Comparison of ENCODE assay signal across 26 mouse cellular contexts in genomic region chr8:124835848-124836247, GRCm38 (mm10). TPM values are rescaled to one million over a fixed set of nuclear protein-coding genes. Genes with fewer than 3 reads are reported as not detected.
"Had no signal": no experiment of that assay in that cellular context is flagged by ENCODE, and none has a peak within 500 bp of the region (broad histone marks: within the 10 kb centered on the region; RNA-seq: fewer than 3 reads in every experiment).

No protein-coding gene starts in this region.

- H3K9me3 ChIP-seq: heart, embryonic 12.5 days; hindbrain, embryonic 13.5 days; hindbrain, embryonic 15.5 days; kidney, embryonic 15.5 days; limb, embryonic 10.5 days; limb, embryonic 12.5 days; liver, embryonic 13.5 days; liver, embryonic 15.5 days had no signal

- H3K4me2 ChIP-seq: heart, embryonic 12.5 days; hindbrain, embryonic 13.5 days; hindbrain, embryonic 15.5 days; kidney, embryonic 15.5 days; limb, embryonic 12.5 days; liver, embryonic 11.5 days; liver, embryonic 13.5 days; liver, embryonic 15.5 days had no signal

- ATAC-seq: hindbrain, postnatal 0 days; intestine, embryonic 16.5 days had no signal

- DNase-seq: gastrocnemius, postnatal 14 days; gastrocnemius, postnatal 36 days; heart, adult 18-20 months; heart, postnatal 14 days; heart, postnatal 36 days; kidney, adult 11 months; kidney, adult 2 months; kidney, adult 9 months; kidney, postnatal 14 days; kidney, postnatal 36 days; liver; liver, embryonic 13.5 days had no signal

- H3K4me3 ChIP-seq: heart, embryonic 12.5 days; hindbrain, embryonic 13.5 days; hindbrain, embryonic 15.5 days; kidney, embryonic 15.5 days; layer of hippocampus, adult 2 months; left cerebral cortex, adult 2 months; limb, embryonic 10.5 days; limb, embryonic 12.5 days; liver, embryonic 13.5 days; liver, embryonic 15.5 days had no signal

- H3K27me3 ChIP-seq: heart, embryonic 12.5 days; hindbrain, embryonic 13.5 days; hindbrain, embryonic 15.5 days; kidney, embryonic 15.5 days; limb, embryonic 12.5 days; liver, embryonic 15.5 days had no signal

- H3K9ac ChIP-seq: heart, embryonic 12.5 days; hindbrain, embryonic 13.5 days; hindbrain, embryonic 15.5 days; kidney, embryonic 15.5 days; limb, embryonic 12.5 days; liver, embryonic 13.5 days; liver, embryonic 15.5 days had no signal

- H3K4me1 ChIP-seq: hindbrain, embryonic 13.5 days; liver, embryonic 13.5 days; liver, embryonic 15.5 days had no signal

- H3K27ac ChIP-seq: hindbrain, embryonic 13.5 days; hindbrain, embryonic 15.5 days; hindbrain, postnatal 0 days; kidney, postnatal 0 days; layer of hippocampus, adult 2 months; left cerebral cortex, adult 2 months; limb, embryonic 10.5 days; limb, embryonic 12.5 days; liver, embryonic 13.5 days; liver, embryonic 15.5 days had no signal

RNA-seq across cellular contexts. Expression of gene Trim67, which starts 43.0 kb away (rescaled TPM):
- total RNA-seq: hematopoietic stem cell, adult 5-6 weeks had no signal
- polyA plus RNA-seq: limb, embryonic 10.5 days had no signal
